Mouse (Mus musculus): ENCODE data around the gene Mrpl46.

DNA sequence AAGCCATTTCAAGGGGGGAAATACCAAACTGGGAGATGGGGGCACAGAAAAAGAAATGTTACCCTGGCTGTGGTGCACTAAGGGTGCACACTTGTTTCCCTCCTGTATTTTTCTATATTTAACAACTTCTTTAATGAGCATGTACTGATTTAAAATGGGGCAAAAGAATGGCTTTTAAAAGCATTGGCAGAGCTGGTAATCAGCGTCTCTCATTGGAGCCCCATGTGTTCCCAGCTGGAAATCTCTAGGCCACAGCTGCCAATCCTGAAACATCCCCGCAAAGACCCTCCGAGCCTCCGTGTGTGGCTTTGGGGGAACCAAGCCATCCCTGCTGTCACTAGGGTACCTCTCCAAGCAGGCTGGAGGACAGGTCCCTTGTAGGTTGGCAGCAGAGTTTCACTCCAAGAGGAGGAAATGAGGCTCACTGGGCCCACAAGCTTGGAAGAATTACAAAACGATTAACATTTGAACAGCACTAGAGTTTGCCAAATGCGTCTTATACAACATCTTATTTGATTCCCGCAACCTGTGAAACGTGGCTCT is 28.8 kb downstream of the Mrpl46 start:
- no peak for TF ChIP-seq POLR2A (IDR thresholded peaks at IDR 0.05; ENCODE audit: control insufficient read depth, low read depth, low read length)
- no peak for TF ChIP-seq CTCF (IDR thresholded peaks at IDR 0.05; ENCODE audit: control insufficient read depth, insufficient read depth, insufficient replicate concordance, low read depth, low read length)
